Mouse (Mus musculus): ENCODE measurements around the gene Med27. TPM values are rescaled to one million over a fixed set of nuclear protein-coding genes. Genes with fewer than 3 reads are reported as not detected.

Med27 gene
- 44.0 TPM for polyA plus RNA-seq (2012; fragmentation: generic; extraction: Trizol)

- no peak for TF ChIP-seq MAX (IDR thresholded peaks at IDR 0.05; ENCODE audit: low read depth)
- TF ChIP-seq TCF12 (IDR thresholded peaks at IDR 0.05; ENCODE audit: insufficient read depth, poor library complexity, severe bottlenecking), result no peak
- TF ChIP-seq TCF3 (IDR thresholded peaks at IDR 0.05; ENCODE audit: insufficient read length, low read depth), result no peak
- TF ChIP-seq REST (IDR thresholded peaks at IDR 0.05; ENCODE audit: insufficient read depth, insufficient read length), result no peak
- TF ChIP-seq POLR2AphosphoS2 (IDR thresholded peaks at IDR 0.05; ENCODE audit: insufficient read length, low read depth), result peak; percentile 91
- peak; percentile 91 for TF ChIP-seq SRF (IDR thresholded peaks at IDR 0.05; ENCODE audit: control insufficient read depth, insufficient read length, low read depth)
- TF ChIP-seq MYOD1 (IDR thresholded peaks at IDR 0.05; ENCODE audit: control insufficient read depth in 1 of 3, insufficient read length in 2 of 3, low read depth in 2 of 3), result peak in 2 of 3 experiments; percentile 90 to 93
- TF ChIP-seq MYOG (IDR thresholded peaks at IDR 0.05; ENCODE audit: control insufficient read depth in 1 of 3, insufficient read depth in 1 of 3, insufficient read length in 2 of 3, low read depth in 2 of 3), result peak; percentile 71 to 92 (median 91)
- no peak for TF ChIP-seq USF1 (IDR thresholded peaks at IDR 0.05; ENCODE audit: low read depth)
- TF ChIP-seq E2F4 (IDR thresholded peaks at IDR 0.05; ENCODE audit: insufficient read depth), result no peak
- no peak for TF ChIP-seq CEBPB (IDR thresholded peaks at IDR 0.05; ENCODE audit: insufficient read depth, poor library complexity, severe bottlenecking)
- peak; percentile 89 for TF ChIP-seq POLR2A (IDR thresholded peaks at IDR 0.05; ENCODE audit: insufficient read length, low read depth)
- Histone ChIP-seq H3K36me3 (ENCODE audit: control insufficient read depth, insufficient read depth) (peaks cover 11% of the 10 kb centered on the region), H3ac (ENCODE audit: control insufficient read depth, insufficient read length) (peak within 1 kb of the TSS; percentile 31), H3K27me3 (ENCODE audit: control insufficient read depth, insufficient read depth, insufficient read length) (no peaks in the 10 kb centered on the region), H3K4me3 (peak within 1 kb of the TSS; percentile 74), H3K4me2 (ENCODE audit: low read depth) (peak within 1 kb of the TSS; percentile 98), H3K79me2 (ENCODE audit: control insufficient read depth, insufficient read depth) (peaks cover 9% of the 10 kb centered on the region)
Measured at GRCm38 (mm10) chr2:29346629-29347271, at the start of gene Med27. Med27 (plus strand) TSS chr2:29346819.

- Histone ChIP-seq H3K79me2 (ENCODE audit: control insufficient read depth, insufficient read depth) (no peaks in the 10 kb centered on the region), H3K27me3 (ENCODE audit: control insufficient read depth, insufficient read depth, insufficient read length) (peaks cover 6% of the 10 kb centered on the region), H3ac (ENCODE audit: control insufficient read depth, insufficient read length) (no peak overlapping the region), H3K36me3 (ENCODE audit: control insufficient read depth, insufficient read depth) (no peaks in the 10 kb centered on the region), H3K4me3 (no peak overlapping the region), H3K4me2 (ENCODE audit: low read depth) (no peak overlapping the region)
- TF ChIP-seq MYOD1 (IDR thresholded peaks at IDR 0.05; ENCODE audit: control insufficient read depth in 1 of 3, insufficient read length in 2 of 3, low read depth in 2 of 3) (no peak), MAX (IDR thresholded peaks at IDR 0.05; ENCODE audit: low read depth) (no peak), REST (IDR thresholded peaks at IDR 0.05; ENCODE audit: insufficient read depth, insufficient read length) (peak; percentile 97), E2F4 (IDR thresholded peaks at IDR 0.05; ENCODE audit: insufficient read depth) (no peak)
Measured at GRCm38 (mm10) chr2:29309966-29310365, 36.7 kb upstream of the Med27 start.

DNA sequence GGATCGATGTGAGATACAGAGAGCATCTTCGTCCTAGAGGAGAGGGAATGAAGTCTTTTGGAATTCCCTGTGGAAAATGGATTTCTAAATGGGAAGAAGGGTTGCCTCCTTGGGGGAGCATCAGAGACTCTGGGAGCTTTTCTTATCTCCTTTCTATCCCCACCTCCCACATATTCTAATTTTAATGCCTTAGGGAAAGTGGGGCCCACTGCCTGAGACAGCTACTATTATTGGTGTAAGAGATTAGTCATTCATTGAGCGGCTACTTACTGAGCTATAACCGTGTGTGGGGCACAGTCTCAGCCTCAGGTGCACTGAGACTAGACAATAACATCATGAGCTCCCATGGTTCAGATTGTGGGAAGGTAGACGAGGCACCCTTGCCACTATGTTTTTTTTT lies 34.6 kb upstream of the Med27 start:
- Histone ChIP-seq H3K4me2 (ENCODE audit: low read depth) (no peak overlapping the region), H3K4me3 (no peak overlapping the region), H3K79me2 (ENCODE audit: control insufficient read depth, insufficient read depth) (no peaks in the 10 kb centered on the region), H3K36me3 (ENCODE audit: control insufficient read depth, insufficient read depth) (no peaks in the 10 kb centered on the region), H3ac (ENCODE audit: control insufficient read depth, insufficient read length) (no peak overlapping the region), H3K27me3 (ENCODE audit: control insufficient read depth, insufficient read depth, insufficient read length) (peaks cover 9% of the 10 kb centered on the region)
- TF ChIP-seq USF1 (IDR thresholded peaks at IDR 0.05; ENCODE audit: low read depth) (no peak), MYOG (IDR thresholded peaks at IDR 0.05; ENCODE audit: control insufficient read depth in 1 of 3, insufficient read depth in 1 of 3, insufficient read length in 2 of 3, low read depth in 2 of 3) (no peak), MAX (IDR thresholded peaks at IDR 0.05; ENCODE audit: low read depth) (no peak), MYOD1 (IDR thresholded peaks at IDR 0.05; ENCODE audit: control insufficient read depth in 1 of 3, insufficient read length in 2 of 3, low read depth in 2 of 3) (no peak), TCF3 (IDR thresholded peaks at IDR 0.05; ENCODE audit: insufficient read length, low read depth) (no peak), REST (IDR thresholded peaks at IDR 0.05; ENCODE audit: insufficient read depth, insufficient read length) (no peak), E2F4 (IDR thresholded peaks at IDR 0.05; ENCODE audit: insufficient read depth) (no peak), CEBPB (IDR thresholded peaks at IDR 0.05; ENCODE audit: insufficient read depth, poor library complexity, severe bottlenecking) (no peak), TCF12 (IDR thresholded peaks at IDR 0.05; ENCODE audit: insufficient read depth, poor library complexity, severe bottlenecking) (no peak), POLR2A (IDR thresholded peaks at IDR 0.05; ENCODE audit: insufficient read length, low read depth) (no peak), SRF (IDR thresholded peaks at IDR 0.05; ENCODE audit: control insufficient read depth, insufficient read length, low read depth) (no peak), POLR2AphosphoS2 (IDR thresholded peaks at IDR 0.05; ENCODE audit: insufficient read length, low read depth) (no peak)

GRCm38 (mm10) chr2:29317906-29318470 lies 28.6 kb upstream of the Med27 start:
- peaks cover 21% of the 10 kb centered on the region for H3K27me3 ChIP-seq (ENCODE audit: control insufficient read depth, insufficient read depth, insufficient read length)
- no peaks in the 10 kb centered on the region for H3K79me2 ChIP-seq (ENCODE audit: control insufficient read depth, insufficient read depth)
- no peak overlapping the region for H3K4me3 ChIP-seq
- H3ac ChIP-seq (ENCODE audit: control insufficient read depth, insufficient read length), result no peak overlapping the region
- no peak overlapping the region for H3K4me2 ChIP-seq (ENCODE audit: low read depth)
- TF ChIP-seq POLR2A (IDR thresholded peaks at IDR 0.05; ENCODE audit: insufficient read length, low read depth), result no peak
- TF ChIP-seq MYOG (IDR thresholded peaks at IDR 0.05; ENCODE audit: control insufficient read depth in 1 of 3, insufficient read depth in 1 of 3, insufficient read length in 2 of 3, low read depth in 2 of 3), result no peak
- TF ChIP-seq TCF3 (IDR thresholded peaks at IDR 0.05; ENCODE audit: insufficient read length, low read depth), result no peak
- no peak for TF ChIP-seq TCF12 (IDR thresholded peaks at IDR 0.05; ENCODE audit: insufficient read depth, poor library complexity, severe bottlenecking)
- no peak for TF ChIP-seq MAX (IDR thresholded peaks at IDR 0.05; ENCODE audit: low read depth)
- no peak for TF ChIP-seq POLR2AphosphoS2 (IDR thresholded peaks at IDR 0.05; ENCODE audit: insufficient read length, low read depth)
- no peak for TF ChIP-seq REST (IDR thresholded peaks at IDR 0.05; ENCODE audit: insufficient read depth, insufficient read length)
- no peak for TF ChIP-seq E2F4 (IDR thresholded peaks at IDR 0.05; ENCODE audit: insufficient read depth)
- TF ChIP-seq SRF (IDR thresholded peaks at IDR 0.05; ENCODE audit: control insufficient read depth, insufficient read length, low read depth), result no peak
- TF ChIP-seq MYOD1 (IDR thresholded peaks at IDR 0.05; ENCODE audit: control insufficient read depth in 1 of 3, insufficient read length in 2 of 3, low read depth in 2 of 3), result no peak
- TF ChIP-seq CEBPB (IDR thresholded peaks at IDR 0.05; ENCODE audit: insufficient read depth, poor library complexity, severe bottlenecking), result no peak
- TF ChIP-seq USF1 (IDR thresholded peaks at IDR 0.05; ENCODE audit: low read depth), result no peak
- no peaks in the 10 kb centered on the region for H3K36me3 ChIP-seq (ENCODE audit: control insufficient read depth, insufficient read depth)

Data from myocyte (in vitro differentiated cells).